Mouse (Mus musculus) ES-Bruce4 (cell line): Measurements from ENCODE around the gene Map1b. TPM values are rescaled to one million over a fixed set of nuclear protein-coding genes. Genes with fewer than 3 reads are reported as not detected.

Experiments used
- H3K27ac ChIP-seq: 2 replicates; pipeline ENCODE4 v1.5.1; 2012; ENCODE audit warnings: low read length, inconsistent platforms; ENCODE audit not compliant: insufficient read depth
- H3K27me3 ChIP-seq: 2 replicates; pipeline ENCODE4 v1.6.1; 2012; ENCODE audit warnings: mild to moderate bottlenecking, low read length, inconsistent platforms; ENCODE audit not compliant: control insufficient read depth, poor library complexity, insufficient read depth, severe bottlenecking
- H3K36me3 ChIP-seq: 2 replicates; pipeline ENCODE4 v1.6.1; 2012; ENCODE audit warnings: inconsistent platforms, mild to moderate bottlenecking, low read length, moderate library complexity; ENCODE audit not compliant: control insufficient read depth, poor library complexity, insufficient read depth, severe bottlenecking
- H3K4me1 ChIP-seq: one replicate; pipeline ENCODE4 v1.8.1; 2011; ENCODE audit warnings: low read length; ENCODE audit not compliant: control insufficient read depth, insufficient read depth
- H3K4me3 ChIP-seq: 2 replicates; pipeline ENCODE4 v1.5.1; 2011; ENCODE audit warnings: low read depth, mild to moderate bottlenecking, low read length
- H3K9ac ChIP-seq: 2 replicates; pipeline ENCODE4 v1.6.1; 2012; ENCODE audit warnings: low read depth, mild to moderate bottlenecking, inconsistent platforms; ENCODE audit not compliant: poor library complexity, severe bottlenecking
- H3K9me3 ChIP-seq: replicated peaks from 2 replicates; pipeline ENCODE4 v1.6.1; 2012; ENCODE audit warnings: mild to moderate bottlenecking, low read length, inconsistent platforms; ENCODE audit not compliant: control insufficient read depth, poor library complexity, insufficient read depth, severe bottlenecking
- CTCF ChIP-seq: IDR thresholded peaks from one replicate; pipeline ENCODE4 v1.8.1; 2011; ENCODE audit warnings: low read depth, low read length
- EP300 ChIP-seq: IDR thresholded peaks from 2 replicates; pipeline ENCODE4 v1.6.1; 2011; ENCODE audit warnings: low read depth, low read length; ENCODE audit not compliant: insufficient read depth
- POLR2A ChIP-seq: IDR thresholded peaks from one replicate; pipeline ENCODE4 v1.8.1; 2011; ENCODE audit warnings: low read length; ENCODE audit not compliant: insufficient read depth
- polyA plus RNA-seq: library from polyadenylated mRNA; stranded (reverse); fragments of >200 nt; gene quantifications from 2 replicates; pipeline ENCODE4 v1.2.4, GENCODE M21; 2011; ENCODE audit warnings: low read depth; ENCODE audit not compliant: missing spikeins, insufficient read depth, insufficient read length

Gene Map1b
- polyA plus RNA-seq, 1 experiment, result 47.9 TPM

- Histone ChIP-seq H3K36me3 (0 out of 2 replicates have a peak, but pooled peaks cover 5% of the 10 kb centered on the region), H3K9ac (no peak overlapping the region), H3K4me1 (no peaks in the 10 kb centered on the region), H3K27ac (no peak overlapping the region), H3K27me3 (no peaks in the 10 kb centered on the region), H3K9me3 (no peaks in the 10 kb centered on the region), H3K4me3 (no peak overlapping the region)
- no peak for TF ChIP-seq POLR2A
- no peak for TF ChIP-seq CTCF
- no peak for TF ChIP-seq EP300
These were observed 138.1 kb downstream of the Map1b start for GRCm38 (mm10) chr13:99378223-99378622.

- H3K27me3 ChIP-seq, result no peaks in the 10 kb centered on the region
- TF ChIP-seq POLR2A (no peak), EP300 (no peak), CTCF (no peak)
- no peak overlapping the region for H3K9ac ChIP-seq
- peaks cover 7% of the 10 kb centered on the region; the same call in 1 of the 2 replicates for H3K36me3 ChIP-seq
- no peak overlapping the region for H3K27ac ChIP-seq
- H3K4me3 ChIP-seq, result no peak overlapping the region
- H3K9me3 ChIP-seq, result no peaks in the 10 kb centered on the region
- no peaks in the 10 kb centered on the region for H3K4me1 ChIP-seq
These were observed 139.3 kb downstream of the Map1b start for GRCm38 (mm10) chr13:99377055-99377454.

GRCm38 (mm10) chr13:99375550-99375949 lies 140.8 kb downstream of the Map1b start:
- no peak for TF ChIP-seq POLR2A
- TF ChIP-seq EP300, result no peak
- peak; percentile 35 for TF ChIP-seq CTCF
- H3K36me3 ChIP-seq, result peaks cover 5% of the 10 kb centered on the region; the same call in 1 of the 2 replicates
- no peaks in the 10 kb centered on the region for H3K27me3 ChIP-seq
- H3K4me3 ChIP-seq, result no peak overlapping the region
- H3K27ac ChIP-seq, result no peak overlapping the region
- no peaks in the 10 kb centered on the region for H3K9me3 ChIP-seq
- no peaks in the 10 kb centered on the region for H3K4me1 ChIP-seq
- H3K9ac ChIP-seq, result no peak overlapping the region

GRCm38 (mm10) chr13:99374191-99374590 lies 142.1 kb downstream of the Map1b start:
- TF ChIP-seq EP300 (no peak), POLR2A (no peak), CTCF (no peak)
- Histone ChIP-seq H3K27ac (no peak overlapping the region), H3K4me3 (no peak overlapping the region), H3K9ac (no peak overlapping the region), H3K9me3 (no peaks in the 10 kb centered on the region), H3K4me1 (no peaks in the 10 kb centered on the region), H3K27me3 (no peaks in the 10 kb centered on the region), H3K36me3 (peaks cover 5% of the 10 kb centered on the region; the same call in 1 of the 2 replicates)

- no peaks in the 10 kb centered on the region for H3K4me1 ChIP-seq
- no peaks in the 10 kb centered on the region for H3K9me3 ChIP-seq
- no peak overlapping the region for H3K9ac ChIP-seq
- no peaks in the 10 kb centered on the region for H3K27me3 ChIP-seq
- H3K36me3 ChIP-seq, result peaks cover 3% of the 10 kb centered on the region
- no peak for TF ChIP-seq EP300
- TF ChIP-seq POLR2A, result no peak
- no peak for TF ChIP-seq CTCF
- H3K27ac ChIP-seq, result no peak overlapping the region
- H3K4me3 ChIP-seq, result no peak overlapping the region
These were observed 142.7 kb downstream of the Map1b start for GRCm38 (mm10) chr13:99373684-99374083.

Other genes starting within 250 kb of the Map1b start
- 39.4 and 40.2 TPM in 2 replicates for gene Ptcd2, start 171.8 kb downstream of the Map1b start, polyA plus RNA-seq
- gene Mrps27, start 171.8 kb downstream of the Map1b start, polyA plus RNA-seq, result 61.2 and 63.1 TPM in 2 replicates